Mouse (Mus musculus) regulatory T cell (primary cell): Measurements from ENCODE around the gene Wfikkn1.

Experiments
- in situ Hi-C: fragments of 300-600 bp; cut with MboI, MseI; formaldehyde crosslinking; loops from one replicate; pipeline ENCODE4 v1.15.1; 2025; ENCODE audit warnings: high pct_unique_total_duplicates

Wfikkn1 gene

GRCm38 (mm10) chr17:25880196-25880910, at the start of gene Wfikkn1:
Gene Wfikkn1 (minus strand): TSS chr17:25880858.
- in situ Hi-C loops, result no loop called here

- in situ Hi-C loops, result no loop called here
Measured at GRCm38 (mm10) chr17:25925348-25925747, 44.7 kb upstream of the Wfikkn1 start.

- in situ Hi-C loops, result no loop called here
Measured at GRCm38 (mm10) chr17:25922120-25922519, 41.5 kb upstream of the Wfikkn1 start.

GRCm38 (mm10) chr17:25919786-25920642, 39.4 kb upstream of the Wfikkn1 start:
- in situ Hi-C loops, result no loop called here

- in situ Hi-C loops, result no loop called here
Measured at GRCm38 (mm10) chr17:25919144-25919785, 38.6 kb upstream of the Wfikkn1 start, which contains the start of gene Rab40c. Gene Rab40c (minus strand): TSS chr17:25919727.

- in situ Hi-C loops, result no loop called here
Measured at GRCm38 (mm10) chr17:25918037-25918750, 37.5 kb upstream of the Wfikkn1 start.

GRCm38 (mm10) chr17:25916931-25917647, 36.4 kb upstream of the Wfikkn1 start:
- in situ Hi-C loops, result no loop called here

GRCm38 (mm10) chr17:25914295-25914694, 33.6 kb upstream of the Wfikkn1 start:
- in situ Hi-C loops, result no loop called here

- in situ Hi-C loops, result no loop called here
Measured at GRCm38 (mm10) chr17:25913877-25914275, 33.2 kb upstream of the Wfikkn1 start.

- in situ Hi-C loops, result no loop called here
Measured at GRCm38 (mm10) chr17:25913186-25913876, 32.7 kb upstream of the Wfikkn1 start.

- in situ Hi-C loops, result no loop called here
Measured at GRCm38 (mm10) chr17:25911816-25912215, 31.2 kb upstream of the Wfikkn1 start.

GRCm38 (mm10) chr17:25907640-25908039, 27.0 kb upstream of the Wfikkn1 start:
- in situ Hi-C loops, result no loop called here

GRCm38 (mm10) chr17:25903061-25903460, 22.4 kb upstream of the Wfikkn1 start:
- in situ Hi-C loops, result no loop called here

GRCm38 (mm10) chr17:25900193-25900592, 19.5 kb upstream of the Wfikkn1 start:
- in situ Hi-C loops, result no loop called here

- in situ Hi-C loops, result no loop called here
Measured at GRCm38 (mm10) chr17:25895891-25896290, 15.2 kb upstream of the Wfikkn1 start.

- in situ Hi-C loops, result no loop called here
Measured at GRCm38 (mm10) chr17:25895415-25895814, 14.8 kb upstream of the Wfikkn1 start.

GRCm38 (mm10) chr17:25893975-25894617, 13.4 kb upstream of the Wfikkn1 start:
- in situ Hi-C loops, result no loop called here

- in situ Hi-C loops, result loop anchor here (5.0 kb wide), 1 partner anchor 103 kb away; no protein-coding TSS in a partner anchor
Measured at GRCm38 (mm10) chr17:25888837-25889236, 8.2 kb upstream of the Wfikkn1 start.

- in situ Hi-C loops, result loop anchor here (5.0 kb wide), 1 partner anchor 105 kb away; no protein-coding TSS in a partner anchor
Measured at GRCm38 (mm10) chr17:25887467-25887866, 6.8 kb upstream of the Wfikkn1 start.

- in situ Hi-C loops, result loop anchor here (5.0 kb wide), 1 partner anchor 105 kb away; no protein-coding TSS in a partner anchor
Measured at GRCm38 (mm10) chr17:25886806-25887205, 6.1 kb upstream of the Wfikkn1 start.
